Mouse (Mus musculus): ENCODE measurements at regions not wholly inside any gene's neighbourhood (a gene's known extent, or its start where the extent isn't known, plus 50 kb on each side); places are given as distances from the start of the nearest gene placed in this dataset.

DNA sequence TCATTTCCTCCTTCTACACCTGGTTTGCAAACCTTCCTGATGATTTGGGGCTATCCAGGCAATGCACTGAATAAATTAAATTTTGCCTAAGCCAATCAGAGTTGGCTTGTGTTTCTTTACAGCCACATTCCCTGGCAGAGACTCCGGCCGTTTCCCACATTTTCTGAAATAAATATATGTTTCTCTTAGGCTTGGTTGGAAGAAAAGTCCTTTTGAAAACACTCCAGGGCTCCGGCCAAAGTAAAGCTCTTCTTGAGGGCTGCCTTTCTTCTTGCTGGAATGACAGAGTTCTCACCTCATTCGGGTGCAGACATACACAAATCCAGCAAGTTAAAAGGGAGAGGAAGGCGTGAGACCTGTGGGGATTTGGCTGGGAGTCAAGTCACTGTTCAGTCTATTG lies 252.0 kb upstream of the Tbx3 start:
- no peak for DNase-seq

DNA sequence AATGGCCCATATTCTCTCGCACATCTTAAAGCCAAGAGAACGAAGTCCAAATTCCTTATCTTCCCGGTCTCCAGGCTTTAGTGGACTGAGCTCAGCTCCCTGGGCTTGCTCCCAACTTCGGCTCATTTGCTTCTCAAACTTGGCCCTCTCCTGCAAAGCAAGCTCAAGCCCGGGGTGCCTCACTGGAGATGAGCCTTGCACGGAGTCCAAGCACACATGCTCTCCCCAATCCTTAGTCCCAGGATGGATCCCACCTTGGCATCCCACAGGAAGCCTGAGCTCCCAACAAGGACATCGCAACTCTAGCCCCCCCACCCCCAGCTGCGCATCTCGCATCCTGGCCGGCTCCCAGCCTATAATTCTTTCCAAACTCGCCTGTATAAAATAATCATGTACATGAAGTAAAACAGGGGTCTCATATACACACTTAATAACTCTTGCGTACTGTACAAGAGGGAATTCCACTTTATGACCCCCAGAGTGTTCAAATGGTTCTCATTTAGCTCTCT lies 242.9 kb upstream of the Tbx3 start:
- DNase-seq = no peak

DNA sequence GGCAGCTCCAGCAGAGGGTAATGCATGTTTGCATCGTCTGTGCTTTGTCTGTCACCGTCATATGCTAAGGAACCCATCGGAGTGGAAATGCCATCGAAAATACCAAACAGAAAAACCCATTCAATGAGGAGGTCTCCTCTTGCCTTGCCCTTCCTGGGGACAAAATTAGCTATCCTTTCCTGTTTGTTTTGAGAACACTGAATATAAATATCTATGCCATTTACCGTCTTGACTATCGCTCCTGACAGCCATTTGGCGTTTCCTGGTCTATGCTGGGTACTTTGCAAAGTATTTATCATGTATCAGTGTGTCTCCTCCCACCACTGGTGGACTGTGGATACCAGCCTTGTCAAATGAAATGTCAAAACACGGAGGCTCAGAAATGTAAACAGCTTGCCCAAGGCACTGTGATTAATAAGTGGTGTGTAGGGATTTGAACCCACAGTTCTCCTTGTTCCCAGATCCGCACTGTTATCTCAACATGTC lies 239.2 kb upstream of the Tbx3 start:
- no peak for DNase-seq

DNA sequence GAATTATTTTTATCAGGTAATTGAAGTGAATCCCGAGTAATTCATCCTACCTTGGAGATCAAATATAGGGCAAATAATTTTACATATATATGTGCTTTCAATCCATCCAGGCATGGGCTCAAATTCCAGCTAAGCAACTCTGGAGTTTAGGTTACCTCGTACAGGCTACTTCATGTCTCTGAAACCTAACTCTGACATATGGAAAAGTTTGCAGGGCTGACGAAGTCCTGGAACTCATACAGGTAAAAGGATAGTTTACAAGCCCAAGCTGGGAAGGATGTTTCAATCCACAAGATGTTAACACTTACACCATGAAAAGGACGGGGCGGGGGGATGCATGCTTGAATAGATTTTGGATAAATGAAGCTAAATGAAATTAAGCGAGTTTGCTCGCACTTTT lies 235.9 kb upstream of the Tbx3 start:
- DNase-seq = no peak

DNA sequence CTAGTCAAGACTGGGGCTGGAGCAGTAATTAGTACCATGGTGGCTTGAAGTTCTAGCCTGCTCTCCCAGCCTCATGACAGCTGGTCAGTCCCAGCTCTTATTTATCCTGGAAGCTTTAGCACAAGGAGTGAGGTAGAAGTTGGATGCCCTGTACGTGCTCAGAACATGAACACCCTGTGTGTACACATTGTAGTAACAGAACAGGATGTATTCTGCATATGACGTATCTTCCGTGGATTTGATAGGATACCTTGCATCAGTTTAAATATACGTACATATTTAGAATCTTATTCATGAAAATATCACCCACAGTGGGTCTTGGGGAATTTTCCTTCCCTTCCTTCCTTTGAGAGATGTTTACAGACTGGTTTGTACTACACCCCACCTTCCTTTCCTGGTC lies 222.0 kb upstream of the Tbx3 start:
- no peak for DNase-seq

DNA sequence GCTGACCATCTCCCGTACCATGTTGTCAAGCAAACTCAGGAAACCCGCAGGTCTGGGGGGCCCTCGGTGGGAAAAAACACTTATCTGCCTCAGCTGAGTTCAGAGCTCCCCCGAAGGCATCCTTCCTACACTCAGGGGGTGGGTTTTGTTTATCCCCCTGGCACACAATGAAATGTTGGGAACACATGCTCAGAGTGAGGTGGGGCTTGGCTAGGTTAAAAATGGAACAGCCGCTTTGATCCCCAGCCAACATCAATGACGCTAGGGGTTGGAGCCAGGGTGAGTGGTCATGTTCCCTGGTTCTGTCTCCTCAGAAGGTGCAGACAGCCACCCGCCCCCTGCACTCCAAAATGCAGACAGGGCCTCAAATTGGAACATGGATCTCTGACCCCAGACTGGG lies 221.3 kb upstream of the Tbx3 start:
- no peak for DNase-seq

DNA sequence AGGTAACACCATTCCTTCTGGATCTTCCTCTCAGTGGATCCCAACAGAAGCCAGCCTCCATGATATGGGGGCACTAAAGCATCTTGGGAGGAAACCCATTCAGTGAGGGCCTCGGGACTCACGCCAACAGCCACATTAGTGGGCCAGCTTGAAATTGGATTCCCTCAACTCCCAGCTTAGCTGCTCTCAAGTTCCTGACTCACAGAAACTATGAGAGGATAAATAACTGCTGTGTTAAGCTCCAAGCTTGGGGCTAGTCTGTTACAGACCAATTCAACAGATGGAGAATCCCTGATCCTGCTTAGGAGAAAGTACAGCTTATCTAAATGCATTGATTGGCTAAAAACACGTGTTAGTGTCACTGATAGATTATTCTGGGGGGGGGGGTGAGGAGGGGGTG lies 210.7 kb upstream of the Tbx3 start:
- no peak for DNase-seq

DNA sequence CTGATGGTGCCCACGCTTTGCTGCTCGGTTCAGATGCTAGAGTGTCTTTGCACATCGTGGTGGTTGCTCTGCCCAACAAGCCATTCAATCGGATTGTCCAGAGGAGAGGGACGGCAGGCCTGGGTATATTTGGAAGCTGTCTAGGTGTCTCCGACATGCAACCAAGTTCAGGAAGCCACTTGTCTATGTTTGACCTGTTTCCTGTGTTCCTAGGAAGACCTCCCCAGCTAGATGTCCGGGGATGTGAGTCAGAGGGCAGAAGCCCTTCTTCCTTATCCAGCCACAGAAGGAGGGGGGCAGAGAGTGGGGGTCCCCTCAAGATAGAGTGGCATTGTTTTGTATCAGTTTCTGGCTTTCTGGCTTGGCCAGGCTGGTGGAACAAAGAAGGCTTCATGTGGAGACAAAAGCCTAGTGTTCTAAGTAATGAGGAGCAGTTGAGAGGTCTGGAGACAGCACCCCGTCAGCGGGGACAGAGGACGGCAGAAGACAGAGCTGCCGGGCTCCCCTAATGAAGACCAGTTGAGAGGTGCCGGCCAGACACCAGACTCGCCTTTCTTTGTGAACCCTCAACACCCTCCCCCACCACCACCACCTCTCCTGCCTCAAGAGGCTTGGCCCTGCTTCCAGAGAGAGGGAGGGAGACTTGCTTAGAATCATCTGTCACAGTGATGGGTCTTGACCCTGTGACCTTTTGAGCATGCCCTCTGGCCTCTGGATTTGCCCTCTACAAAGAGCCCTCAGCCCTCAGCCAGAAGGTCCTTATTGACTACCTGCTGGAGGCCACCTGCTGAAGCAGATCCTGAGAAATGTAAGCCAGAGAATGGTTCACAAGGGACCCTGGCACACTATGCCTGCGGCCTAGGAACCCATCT lies 207.6 kb upstream of the Tbx3 start:
- DNase-seq = no peak

DNA sequence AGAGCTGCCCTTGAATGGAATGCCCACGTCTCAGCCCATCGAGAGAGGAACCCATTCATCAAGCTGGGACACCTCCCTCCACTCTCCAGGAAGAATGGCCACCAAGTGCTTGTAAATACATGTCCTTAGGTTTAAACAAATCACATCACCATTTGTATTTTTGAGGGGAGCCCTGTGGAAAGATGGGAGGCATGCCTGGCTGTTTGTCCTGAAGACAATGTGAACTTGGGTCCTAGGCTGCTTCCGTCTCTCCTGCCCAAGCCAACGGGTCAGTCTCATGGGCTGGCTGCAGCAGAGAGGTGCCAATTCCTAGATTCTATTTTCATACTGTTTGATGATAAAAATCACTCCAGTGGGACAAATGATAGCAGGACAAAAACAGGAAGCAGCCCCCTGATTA lies 205.9 kb upstream of the Tbx3 start:
- no peak for DNase-seq

DNA sequence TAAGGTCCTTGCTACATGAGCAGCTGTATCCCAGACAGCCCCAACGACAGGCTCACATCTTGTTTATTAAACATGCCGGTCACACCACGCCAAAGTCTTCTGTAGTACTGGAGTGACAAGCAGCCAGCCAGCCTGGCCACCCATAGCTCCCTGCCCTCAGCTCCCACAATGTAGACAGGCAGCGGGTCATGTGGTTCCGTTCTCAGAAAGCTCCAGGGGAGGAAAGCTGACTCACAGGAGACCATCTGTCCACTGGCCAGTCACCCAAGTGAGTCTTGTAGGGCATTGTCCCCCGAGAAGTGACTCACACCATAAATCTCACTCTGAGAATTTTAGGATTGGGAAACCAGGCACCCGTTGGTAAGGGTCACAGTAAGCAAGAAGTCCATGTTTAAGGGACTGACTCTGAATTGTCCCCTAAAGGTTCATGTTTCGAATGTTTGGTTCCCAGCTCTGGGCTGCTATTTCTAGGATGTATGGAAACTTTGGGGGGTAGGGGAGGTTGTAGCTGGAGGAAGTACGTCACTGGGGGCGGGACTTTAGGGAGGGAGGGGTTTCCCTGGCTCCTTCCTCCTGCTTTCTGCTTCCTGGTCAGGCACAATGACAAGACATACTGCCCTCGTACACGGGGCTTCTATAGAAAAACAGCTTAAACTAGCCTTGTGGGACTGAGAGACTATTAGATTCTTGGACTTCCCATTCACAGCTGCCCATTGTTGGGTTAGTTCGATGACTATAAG lies 203.0 kb upstream of the Tbx3 start:
- DNase-seq = peak; percentile 3

DNA sequence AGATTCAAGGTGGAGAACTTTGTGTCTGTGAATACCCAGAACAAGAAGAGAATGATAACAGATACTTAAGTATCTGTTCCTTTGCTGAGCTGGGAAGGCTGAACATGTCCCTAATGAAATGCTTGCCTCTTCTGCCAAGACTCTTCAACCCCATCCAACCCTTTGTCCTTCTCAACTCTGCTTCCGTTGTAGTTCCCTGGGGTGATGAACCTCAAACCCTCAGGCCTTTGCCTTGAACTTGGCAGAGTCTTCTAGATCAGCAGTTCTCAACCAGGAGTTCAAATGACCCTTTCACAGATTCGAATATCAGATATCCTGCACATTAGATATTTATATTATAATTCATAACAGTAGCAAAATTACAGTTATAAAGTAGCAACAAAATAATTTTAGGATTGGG lies 192.5 kb upstream of the Tbx3 start:
- DNase-seq = no peak

DNA sequence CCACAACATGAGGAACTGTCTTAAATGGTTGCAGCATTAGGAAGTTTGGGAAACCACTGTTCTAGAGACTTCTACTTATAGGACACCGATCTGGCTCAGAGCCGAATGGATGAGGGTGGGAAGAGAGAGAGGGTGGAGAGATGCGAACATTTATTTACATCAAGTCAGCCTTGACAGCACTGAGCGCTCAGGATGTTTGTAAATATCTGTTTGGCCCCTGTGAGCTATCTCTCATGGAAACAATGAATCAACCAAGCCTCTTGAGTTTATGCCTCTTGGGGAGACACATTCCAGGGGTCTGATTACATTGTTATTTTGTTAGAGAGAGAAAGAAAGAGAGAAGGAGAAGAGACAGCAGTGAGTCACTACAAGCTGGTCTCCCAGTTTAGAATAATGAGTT lies 192.1 kb upstream of the Tbx3 start:
- no peak for DNase-seq

DNA sequence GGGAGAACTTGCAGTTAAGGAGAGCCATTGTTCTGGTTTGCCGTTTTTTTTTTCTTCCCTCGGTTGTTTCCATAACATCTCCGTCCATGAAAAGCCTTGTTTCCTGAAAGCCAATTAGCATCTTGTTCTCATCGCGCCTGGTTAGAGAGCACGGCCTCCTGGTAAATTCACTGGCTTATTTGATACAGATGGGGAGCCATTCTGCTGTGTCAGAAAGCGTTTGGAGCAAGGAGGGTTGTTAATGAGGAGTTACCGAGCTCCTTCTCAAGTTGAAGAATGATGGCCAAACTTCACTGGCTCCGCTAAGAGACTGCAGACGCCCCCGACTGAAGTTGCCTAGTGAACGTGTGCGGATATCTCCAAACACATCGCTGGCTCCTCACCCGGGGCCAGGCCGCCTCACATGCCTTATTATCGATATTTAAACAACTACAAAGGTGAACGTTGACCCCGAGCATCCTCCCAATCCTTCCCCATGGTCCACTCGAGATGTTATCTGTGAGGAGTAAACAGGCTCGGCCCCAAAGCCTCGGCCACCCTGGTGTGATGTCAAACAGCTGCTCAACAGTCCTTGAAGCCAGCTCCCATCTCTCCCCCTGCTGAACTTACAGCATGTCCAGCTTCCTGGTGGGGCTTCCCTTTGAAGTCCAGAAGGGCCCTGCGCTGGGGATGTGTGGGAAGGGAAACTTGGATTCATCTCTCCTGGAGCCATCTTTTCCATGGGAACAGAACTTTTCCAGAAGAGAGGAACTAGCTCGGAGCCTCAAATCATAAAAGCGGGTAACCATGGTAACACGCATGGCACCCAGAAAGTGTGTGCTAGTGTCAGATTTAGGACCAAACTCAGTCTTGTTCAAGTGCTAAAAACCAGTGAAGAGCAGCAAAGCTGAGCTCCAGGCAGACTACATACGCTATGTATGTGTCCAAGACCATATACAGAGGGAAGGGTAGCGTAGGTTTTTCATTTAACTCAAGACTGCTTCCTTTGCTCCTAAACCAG lies 190.0 kb upstream of the Tbx3 start:
- no peak for DNase-seq

DNA sequence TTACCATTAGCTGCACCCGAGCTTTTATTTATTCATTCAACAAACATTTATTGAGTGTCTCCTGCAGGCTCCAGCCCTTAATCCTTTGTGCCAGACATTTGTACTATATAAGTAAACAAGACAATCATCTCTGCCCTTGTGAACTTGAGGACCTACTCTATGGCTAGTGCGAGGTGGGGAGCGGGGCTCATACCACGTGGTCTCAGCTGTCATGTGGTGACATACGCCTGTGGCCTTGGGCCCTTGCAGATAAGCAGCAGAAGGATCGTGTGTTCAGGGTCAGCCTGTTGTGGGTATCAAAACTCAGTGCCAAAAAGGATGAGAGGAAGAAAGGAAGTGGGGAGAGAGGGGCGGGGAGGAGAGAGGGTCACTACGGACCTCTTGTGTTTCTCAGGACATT lies 186.8 kb upstream of the Tbx3 start:
- no peak for DNase-seq

DNA sequence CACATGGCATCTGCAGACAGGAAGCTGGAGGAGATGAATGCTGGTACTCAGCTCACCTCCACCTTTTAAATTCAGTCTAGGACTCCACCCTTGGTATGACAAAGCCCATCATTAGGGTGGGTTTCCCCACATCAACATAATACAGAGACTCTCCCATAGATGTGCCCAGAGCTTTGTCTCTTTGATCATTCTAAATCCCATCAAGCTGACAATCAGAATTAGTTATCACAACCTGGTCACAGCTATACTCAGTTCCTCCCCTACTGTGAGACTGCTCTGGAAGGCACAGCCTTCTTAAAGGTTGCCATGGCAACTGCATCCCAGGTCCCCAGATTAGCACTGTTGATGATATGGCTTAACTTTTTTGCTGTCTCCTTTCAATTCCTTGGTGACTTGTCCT lies 184.3 kb upstream of the Tbx3 start:
- no peak for DNase-seq

DNA sequence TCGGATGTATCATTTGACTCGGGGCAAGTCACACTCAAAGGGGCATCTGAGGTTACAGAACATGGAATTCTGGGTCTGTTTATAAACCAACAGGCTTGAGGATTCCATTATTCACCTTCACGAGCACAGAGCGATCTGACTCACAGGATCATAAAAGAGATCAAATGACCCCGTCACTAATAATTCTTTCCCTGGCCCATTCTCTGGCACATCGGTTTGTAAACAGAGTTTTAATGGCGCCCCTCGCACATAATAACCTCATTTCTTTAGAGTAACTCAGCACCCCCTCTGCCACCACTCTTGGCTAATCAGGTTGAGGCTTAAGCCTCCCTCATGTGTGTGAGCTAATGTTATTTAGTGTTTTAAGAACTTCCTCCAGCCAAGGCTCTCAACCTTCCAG lies 183.3 kb upstream of the Tbx3 start:
- no peak for DNase-seq

DNA sequence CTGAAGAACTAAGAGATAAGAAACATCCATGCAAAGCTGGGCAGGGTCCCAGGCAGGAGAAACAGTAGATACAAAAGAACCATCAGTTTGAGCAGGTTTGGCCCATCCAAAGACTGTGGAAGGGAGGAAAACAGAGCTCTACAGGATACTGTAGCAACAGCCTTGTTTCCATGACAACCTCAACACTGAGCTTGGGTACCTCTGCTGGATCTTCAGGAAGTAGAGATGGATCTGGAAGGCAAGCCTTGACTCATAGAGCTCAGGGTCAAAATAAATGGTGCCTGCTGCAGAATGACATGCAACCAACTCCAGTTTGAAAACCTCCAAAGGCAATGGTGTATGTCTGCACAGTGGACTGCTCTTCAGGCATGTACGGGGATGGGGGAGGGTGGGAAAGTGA lies 173.0 kb upstream of the Tbx3 start:
- no peak for DNase-seq

DNA sequence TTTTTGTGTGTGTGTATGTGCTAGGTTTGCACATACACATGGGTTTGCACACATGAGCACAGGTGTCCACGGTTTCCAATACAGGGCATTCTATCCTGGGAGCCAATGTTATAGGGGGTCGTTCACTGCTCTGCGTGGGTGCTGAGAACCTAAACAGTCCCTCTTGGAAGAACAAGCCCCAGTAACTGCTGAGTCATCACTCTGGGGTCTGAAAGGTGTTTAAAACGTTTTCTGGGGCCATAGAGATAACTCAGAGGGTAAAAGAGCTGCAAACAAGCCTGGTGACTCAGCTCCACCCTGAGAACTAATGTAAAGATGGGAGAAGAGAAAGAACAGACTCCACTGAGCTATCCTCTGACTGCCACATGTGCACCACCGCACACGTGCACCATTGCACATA lies 172.0 kb upstream of the Tbx3 start:
- DNase-seq = no peak

DNA sequence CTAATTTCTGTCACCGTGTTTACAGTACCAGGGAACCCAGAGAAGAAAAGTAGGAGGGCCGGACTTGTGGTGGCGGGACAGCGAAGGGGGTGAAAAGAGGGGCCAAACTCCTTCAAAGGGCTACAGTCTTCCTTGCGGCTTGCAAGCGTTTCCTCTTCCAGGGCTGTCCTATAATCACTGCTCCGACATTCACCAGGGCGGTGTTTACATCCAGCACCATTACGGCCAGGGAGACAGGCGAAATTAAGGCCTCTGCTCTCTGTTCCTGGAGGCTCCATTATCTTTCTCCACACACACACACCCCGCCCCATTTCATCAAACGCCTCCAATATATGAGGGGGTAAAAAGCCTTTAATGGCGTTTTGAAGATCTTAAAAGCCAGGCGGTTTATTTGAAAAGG lies 162.8 kb upstream of the Tbx3 start:
- no peak for DNase-seq

DNA sequence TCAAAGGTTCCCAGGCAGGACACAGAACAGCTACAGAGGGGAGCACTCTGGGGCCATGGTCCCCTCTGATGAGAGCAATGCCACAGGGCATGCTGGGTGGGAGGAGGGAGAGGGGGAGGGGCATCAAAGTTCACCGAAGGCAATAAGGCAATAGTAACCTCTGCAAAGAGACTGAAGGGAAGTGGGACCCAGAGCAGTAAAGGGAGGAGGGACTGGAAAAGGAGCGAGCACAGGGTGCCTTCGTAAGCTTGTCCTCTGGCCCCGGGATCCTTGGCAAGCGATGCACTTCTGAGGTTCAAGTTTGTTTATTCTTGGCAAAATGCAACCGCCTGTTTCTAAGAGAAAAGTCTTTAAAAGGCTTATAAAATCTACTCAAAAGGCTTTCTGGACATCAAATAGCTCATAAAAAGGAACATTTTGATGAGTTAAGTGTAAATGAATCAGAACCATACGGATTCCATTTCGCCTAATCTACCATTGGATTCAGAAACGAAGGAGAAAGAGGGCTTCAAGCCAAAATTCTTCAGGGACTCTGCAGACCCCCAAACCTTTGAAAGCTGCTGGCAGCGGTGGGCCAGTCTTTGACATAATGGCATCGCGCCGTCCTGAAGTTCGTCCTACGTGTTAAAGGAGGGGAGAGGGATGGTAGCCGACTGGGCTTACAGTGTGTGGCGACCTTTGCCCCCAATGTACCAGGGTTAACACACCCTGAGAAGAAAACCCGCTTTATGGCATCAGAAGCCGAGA lies 151.8 kb upstream of the Tbx3 start:
- no peak for DNase-seq

DNA sequence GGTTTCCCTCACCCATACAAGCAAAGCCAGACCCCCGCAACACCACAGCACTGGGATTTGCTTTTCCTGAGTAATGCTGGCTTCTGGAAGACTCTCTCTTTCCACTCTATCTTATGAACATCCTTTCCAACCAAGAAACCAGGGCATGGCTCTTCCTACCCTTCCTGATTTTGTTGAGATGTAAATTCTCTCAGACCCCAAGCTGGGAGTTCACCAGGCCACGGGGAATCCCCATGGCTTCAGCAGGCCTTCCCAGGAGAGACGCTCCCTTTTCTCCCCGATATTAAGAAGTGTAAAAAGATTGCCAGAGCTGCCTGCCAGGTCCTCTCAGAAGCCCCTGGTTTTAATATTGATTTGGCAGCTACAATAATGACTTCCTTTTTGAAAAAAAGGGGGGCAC lies 146.3 kb upstream of the Tbx3 start:
- DNase-seq = no peak

DNA sequence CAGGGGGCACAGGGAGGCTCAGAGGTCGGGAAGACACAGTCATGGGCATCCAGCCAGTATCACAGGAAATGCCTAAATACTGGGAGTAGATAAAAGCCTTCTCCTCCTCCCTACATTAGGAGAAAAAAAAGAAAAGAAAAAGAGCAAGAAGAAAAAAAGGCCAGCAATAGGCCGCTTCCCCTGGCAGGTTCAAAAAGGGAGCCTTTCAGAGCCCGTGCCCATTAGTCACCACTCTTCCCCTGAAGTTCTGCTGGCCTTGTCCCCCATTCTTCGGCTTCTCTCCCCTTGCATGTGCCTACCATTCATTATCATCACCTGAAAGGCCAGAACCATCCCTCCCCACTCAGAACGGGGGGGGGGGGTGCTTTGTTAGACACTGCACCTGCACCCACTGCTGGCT lies 144.5 kb upstream of the Tbx3 start:
- no peak for DNase-seq

Data from cerebellum, adult 8-10 months (tissue).